Mouse (Mus musculus): ENCODE data around the gene Fam160a1.

GRCm38 (mm10) chr3:85789748-85790147 lies 27.3 kb downstream of the Fam160a1 start:
- TF ChIP-seq POLR2A (IDR thresholded peaks at IDR 0.05; ENCODE audit: control insufficient read depth, low read depth, low read length) = no peak
- TF ChIP-seq CTCF (IDR thresholded peaks at IDR 0.05; ENCODE audit: control insufficient read depth, insufficient read depth, insufficient replicate concordance, low read depth, low read length) = no peak
